Mouse (Mus musculus) stomach, embryonic 14.5 days (tissue): Measurements from ENCODE around the gene AL731706.2. TPM values are rescaled to one million over a fixed set of nuclear protein-coding genes. Genes with fewer than 3 reads are reported as not detected.
"Not testable (repeated sequence)": the region's sequence is repeated elsewhere in the genome, so short reads cannot be mapped to it uniquely, and the experiment has no call there.

Source experiments
- ATAC-seq: fragments of 200-750 bp; cut with Nextera tagmentation; 2 replicates; pipeline ENCODE4 v1.8.0; 2017; ENCODE audit warnings: low read depth, moderate TSS enrichment; ENCODE audit not compliant: insufficient number of reproducible peaks, insufficient read depth, low FRiP score
- H3K27ac ChIP-seq: fragments of 300-500 bp; sonication (generic); 2 replicates; pipeline ENCODE4 v1.5.1; 2014; ENCODE audit warnings: mild to moderate bottlenecking, low read length, moderate library complexity, mixed read lengths
- H3K27me3 ChIP-seq: fragments of 300-500 bp; sonication (generic); 2 replicates; pipeline ENCODE4 v1.6.1; 2014; ENCODE audit warnings: low read length, control low read depth, mixed read lengths; ENCODE audit not compliant: control insufficient read depth, insufficient read depth
- H3K36me3 ChIP-seq: fragments of 300-500 bp; sonication (generic); 2 replicates; pipeline ENCODE4 v1.6.1; 2014; ENCODE audit warnings: mild to moderate bottlenecking, control low read depth, low read length, moderate library complexity, mixed read lengths; ENCODE audit not compliant: control insufficient read depth, insufficient read depth
- H3K4me1 ChIP-seq: fragments of 300-500 bp; sonication (generic); 2 replicates; pipeline ENCODE4 v1.6.1; 2014; ENCODE audit warnings: low read length, control low read depth, mixed read lengths; ENCODE audit not compliant: control insufficient read depth, insufficient read depth
- H3K4me2 ChIP-seq: fragments of 300-500 bp; sonication (generic); replicated peaks from 2 replicates; pipeline ENCODE4 v1.6.1; 2014; ENCODE audit warnings: low read depth, low read length, control low read depth
- H3K4me3 ChIP-seq: fragments of 300-500 bp; sonication (generic); 2 replicates; pipeline ENCODE4 v1.5.1; 2014; ENCODE audit warnings: low read depth, low read length, control low read depth
- H3K9ac ChIP-seq: fragments of 300-500 bp; sonication (generic); replicated peaks from 2 replicates; pipeline ENCODE4 v1.6.1; 2014; ENCODE audit warnings: low read depth, mild to moderate bottlenecking, control low read depth, low read length, moderate library complexity, mixed read lengths
- H3K9me3 ChIP-seq: fragments of 300-500 bp; sonication (generic); 2 replicates; pipeline ENCODE4 v1.6.1; 2016; ENCODE audit warnings: low read depth, low read length, control low read depth; ENCODE audit not compliant: control insufficient read depth
- WGBS: fragments of 180-500 bp; shearing (Covaris S2); extraction: QIAGEN DNeasy Blood & Tissue Kit; methylation state at CpG from one replicate; pipeline ENCODE4 v1.1.7; 2014; 5-methylcytosine and 5-hydroxymethylcytosine counted together
- polyA plus RNA-seq: library from polyadenylated mRNA; unstranded; fragments of >200 nt; fragmentation: Nextera tagmentation; extraction: Ambion mirVana; gene quantifications from 2 replicates; pipeline ENCODE4 v1.2.1, GENCODE M21; 2014

Gene AL731706.2
- polyA plus RNA-seq, 1 experiment from 2014 or later = 39.4 TPM

GRCm38 (mm10) chr2:136908596-136908995 is 23.1 kb upstream of the AL731706.2 start:
- no peak overlapping the region for H3K27ac ChIP-seq
- H3K4me1 ChIP-seq = peaks cover 4% of the 10 kb centered on the region; the same call in 1 of the 2 replicates
- H3K9ac ChIP-seq = no peak overlapping the region
- H3K27me3 ChIP-seq = no peaks in the 10 kb centered on the region
- no peak overlapping the region for H3K4me2 ChIP-seq
- H3K36me3 ChIP-seq = no peaks in the 10 kb centered on the region
- WGBS = 79% methylated on average over 3 of the region's 3 CpGs
- H3K4me3 ChIP-seq = no peak overlapping the region
- H3K9me3 ChIP-seq = no peaks in the 10 kb centered on the region
- ATAC-seq = no peak

GRCm38 (mm10) chr2:136896131-136896530 is 10.7 kb upstream of the AL731706.2 start:
- Histone ChIP-seq H3K4me3 (no peak overlapping the region), H3K4me1 (no peaks in the 10 kb centered on the region), H3K36me3 (no peaks in the 10 kb centered on the region), H3K27me3 (no peaks in the 10 kb centered on the region), H3K4me2 (no peak overlapping the region), H3K9me3 (no peaks in the 10 kb centered on the region), H3K27ac (no peak overlapping the region), H3K9ac (no peak overlapping the region)
- no peak for ATAC-seq
- 70% methylated on average over 2 of the region's 2 CpGs for WGBS

GRCm38 (mm10) chr2:136894494-136894893 is 9.0 kb upstream of the AL731706.2 start:
- Histone ChIP-seq H3K4me3 (no peak overlapping the region), H3K9me3 (no peaks in the 10 kb centered on the region), H3K9ac (no peak overlapping the region), H3K36me3 (no peaks in the 10 kb centered on the region), H3K27me3 (no peaks in the 10 kb centered on the region), H3K4me1 (peaks cover 5% of the 10 kb centered on the region; the same call in 1 of the 2 replicates), H3K4me2 (no peak overlapping the region), H3K27ac (no peak overlapping the region)
- no peak for ATAC-seq
- WGBS = 81% methylated on average over 2 of the region's 2 CpGs

- no peaks in the 10 kb centered on the region for H3K27me3 ChIP-seq
- peak overlapping the region; percentile 89 for H3K27ac ChIP-seq
- peak overlapping the region; percentile 61 for H3K9ac ChIP-seq
- peak overlapping the region; percentile 78 for H3K4me3 ChIP-seq
- peak; percentile 85 for ATAC-seq
- no peaks in the 10 kb centered on the region for H3K36me3 ChIP-seq
- peaks cover 5% of the 10 kb centered on the region; the same call in 1 of the 2 replicates for H3K4me1 ChIP-seq
- WGBS = under 1% methylated on average over 23 of the region's 23 CpGs
- H3K4me2 ChIP-seq = peak overlapping the region; percentile 46
- no peaks in the 10 kb centered on the region for H3K9me3 ChIP-seq
These were observed 6.5 kb upstream of the AL731706.2 start for GRCm38 (mm10) chr2:136891951-136892371.

GRCm38 (mm10) chr2:136891068-136891950 is 5.8 kb upstream of the AL731706.2 start, which contains the start of the genes Slx4ip, AL731706.1 and Mkks:
TSS of gene Slx4ip (plus strand) at chr2:136891218.
TSS of gene AL731706.1 (minus strand) at chr2:136891389.
TSS of gene Mkks (minus strand) at chr2:136891389.
- Histone ChIP-seq H3K4me1 (peaks cover 5% of the 10 kb centered on the region; the same call in 1 of the 2 replicates), H3K4me3 (peak within 1 kb of the TSS; percentile 78), H3K27me3 (no peaks in the 10 kb centered on the region), H3K9me3 (no peaks in the 10 kb centered on the region), H3K36me3 (no peaks in the 10 kb centered on the region), H3K4me2 (peak within 1 kb of the TSS; percentile 46), H3K27ac (peak within 1 kb of the TSS; percentile 89), H3K9ac (peak within 1 kb of the TSS; percentile 65)
- WGBS = under 1% methylated on average over 49 of the region's 49 CpGs
- ATAC-seq = peak; percentile 97

- H3K4me3 ChIP-seq = peak overlapping the region; percentile 78
- WGBS = 5% methylated on average over 15 of the region's 15 CpGs
These were observed 5.2 kb upstream of the AL731706.2 start for GRCm38 (mm10) chr2:136890716-136891067.

GRCm38 (mm10) chr2:136886846-136887245 is 1.4 kb upstream of the AL731706.2 start:
- peaks cover 5% of the 10 kb centered on the region; the same call in 1 of the 2 replicates for H3K4me1 ChIP-seq
- H3K9ac ChIP-seq = no peak overlapping the region
- no peak for ATAC-seq
- H3K27me3 ChIP-seq = no peaks in the 10 kb centered on the region
- no peak overlapping the region for H3K4me2 ChIP-seq
- H3K27ac ChIP-seq = no peak overlapping the region
- 59% methylated on average over 4 of the region's 4 CpGs for WGBS
- no peak overlapping the region for H3K4me3 ChIP-seq
- peaks cover 13% of the 10 kb centered on the region; the same call in 1 of the 2 replicates for H3K36me3 ChIP-seq
- H3K9me3 ChIP-seq = no peaks in the 10 kb centered on the region

More at GRCm38 (mm10) chr2:136890716-136891067, 5.2 kb upstream of the AL731706.2 start:
- peak overlapping the region; percentile 38 for H3K4me2 ChIP-seq
- H3K4me1 ChIP-seq, H3K9me3 ChIP-seq, H3K36me3 ChIP-seq, H3K27me3 ChIP-seq: not testable (repeated sequence)
- peak overlapping the region; percentile 89 for H3K27ac ChIP-seq
- ATAC-seq = peak; percentile 54
- peak overlapping the region; percentile 65 for H3K9ac ChIP-seq

GRCm38 (mm10) chr2:136854543-136855388 is 30.7 kb downstream of the AL731706.2 start:
- no peaks in the 10 kb centered on the region for H3K9me3 ChIP-seq
- ATAC-seq = no peak
- no peaks in the 10 kb centered on the region for H3K27me3 ChIP-seq
- no peak overlapping the region for H3K4me3 ChIP-seq
- H3K9ac ChIP-seq = no peak overlapping the region
- H3K27ac ChIP-seq = no peak overlapping the region
- no peaks in the 10 kb centered on the region for H3K36me3 ChIP-seq
- no peak overlapping the region for H3K4me2 ChIP-seq
- WGBS = 47% methylated on average over 5 of the region's 5 CpGs
- H3K4me1 ChIP-seq = no peaks in the 10 kb centered on the region
